Mouse (Mus musculus) midbrain, postnatal 0 days (tissue): Measurements from ENCODE around the gene Chd1l. TPM values are rescaled to one million over a fixed set of nuclear protein-coding genes. Genes with fewer than 3 reads are reported as not detected.

Experiments
- ATAC-seq: fragments of 200-750 bp; cut with Nextera tagmentation; 2 replicates; pipeline ENCODE4 v1.8.0; 2017; ENCODE audit warnings: moderate number of reproducible peaks, mild to moderate bottlenecking, moderate TSS enrichment, moderate library complexity; ENCODE audit not compliant: low FRiP score
- DNase-seq: peaks from one replicate; pipeline ENCODE4 v3.0.0-alpha.2; 2015; ENCODE audit warnings: low spot score
- H3K27ac ChIP-seq: fragments of 300-500 bp; sonication (generic); 2 replicates; pipeline ENCODE4 v1.5.1; 2014; ENCODE audit warnings: low read depth, mild to moderate bottlenecking, low read length, mixed read lengths
- H3K27me3 ChIP-seq: fragments of 300-500 bp; sonication (generic); 2 replicates; pipeline ENCODE4 v1.6.1; 2014; ENCODE audit warnings: low read length, control low read depth, mixed read lengths; ENCODE audit not compliant: insufficient read depth
- H3K36me3 ChIP-seq: fragments of 300-500 bp; sonication (generic); 2 replicates; pipeline ENCODE4 v1.6.1; 2014; ENCODE audit warnings: low read length, control low read depth, mixed read lengths; ENCODE audit not compliant: insufficient read depth
- H3K4me1 ChIP-seq: fragments of 300-500 bp; sonication (generic); 2 replicates; pipeline ENCODE4 v1.6.1; 2014; ENCODE audit warnings: mild to moderate bottlenecking, control low read depth, antibody characterized with exemption, low read length, mixed read lengths; ENCODE audit not compliant: insufficient read depth
- H3K4me2 ChIP-seq: fragments of 300-500 bp; sonication (generic); 2 replicates; pipeline ENCODE4 v1.6.1; 2014; ENCODE audit warnings: low read depth, mild to moderate bottlenecking, low read length, mixed read lengths; ENCODE audit not compliant: poor library complexity, severe bottlenecking
- H3K4me3 ChIP-seq: fragments of 300-500 bp; sonication (generic); 2 replicates; pipeline ENCODE4 v1.5.1; 2014; ENCODE audit warnings: low read depth, mild to moderate bottlenecking, low read length, moderate library complexity
- H3K9ac ChIP-seq: fragments of 300-500 bp; sonication (generic); replicated peaks from 2 replicates; pipeline ENCODE4 v1.6.1; 2014; ENCODE audit warnings: mild to moderate bottlenecking, low read length, moderate library complexity, mixed read lengths; ENCODE audit not compliant: poor library complexity, severe bottlenecking
- H3K9me3 ChIP-seq: fragments of 300-500 bp; sonication (generic); 2 replicates; pipeline ENCODE4 v1.6.1; 2016; ENCODE audit warnings: low read length, control low read depth
- CTCF ChIP-seq: IDR thresholded peaks from 2 replicates; pipeline ENCODE4 v1.5.1; 2016; ENCODE audit warnings: antibody characterized with exemption, mild to moderate bottlenecking
- WGBS: fragments of 180-500 bp; shearing (Covaris S2); extraction: QIAGEN DNeasy Blood & Tissue Kit; methylation state at CpG from one replicate; pipeline ENCODE4 v1.1.7; 2014; 5-methylcytosine and 5-hydroxymethylcytosine counted together
- polyA plus RNA-seq: library from polyadenylated mRNA; unstranded; fragments of >200 nt; fragmentation: Nextera tagmentation; extraction: Ambion mirVana; gene quantifications from 2 replicates; pipeline ENCODE4 v1.2.1, GENCODE M21; 2015
- total RNA-seq: library from RNA; depleted of rRNA; stranded (reverse); fragments of >200 nt; gene quantifications from 2 replicates; pipeline ENCODE4 v1.2.3, GENCODE M21; 2014

The Chd1l gene
- total and polyA plus RNA-seq, 2 experiments from 2014 or later = 5.9 to 6.9 TPM

DNA sequence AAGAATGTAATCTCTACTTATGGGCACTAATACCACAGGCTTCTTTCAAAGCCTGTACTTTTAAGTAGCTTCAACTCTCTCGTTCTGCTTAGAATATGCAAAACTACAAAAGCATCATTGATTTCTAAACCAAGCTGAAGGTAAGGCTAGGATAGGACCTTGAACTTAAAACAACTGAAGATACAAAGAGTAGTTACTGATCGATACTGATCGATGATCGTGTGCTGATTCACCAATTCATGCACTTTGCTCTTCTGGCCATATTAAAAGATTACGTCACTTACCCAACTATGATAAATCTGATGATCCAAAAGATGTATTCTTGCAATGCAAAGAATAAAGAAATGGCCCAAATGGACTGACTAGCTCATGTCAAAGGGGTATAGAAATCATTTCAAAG is 43.8 kb upstream of the Chd1l start:
- H3K27me3 ChIP-seq = no peaks in the 10 kb centered on the region
- no peaks in the 10 kb centered on the region for H3K36me3 ChIP-seq
- H3K9me3 ChIP-seq = no peaks in the 10 kb centered on the region
- H3K4me2 ChIP-seq = no peak overlapping the region
- H3K27ac ChIP-seq = no peak overlapping the region
- H3K4me1 ChIP-seq = no peaks in the 10 kb centered on the region
- 90% methylated on average over 5 of the region's 5 CpGs for WGBS
- DNase-seq (no peak), ATAC-seq (no peak)
- TF ChIP-seq CTCF = no peak
- no peak overlapping the region for H3K4me3 ChIP-seq
- H3K9ac ChIP-seq = no peak overlapping the region

DNA sequence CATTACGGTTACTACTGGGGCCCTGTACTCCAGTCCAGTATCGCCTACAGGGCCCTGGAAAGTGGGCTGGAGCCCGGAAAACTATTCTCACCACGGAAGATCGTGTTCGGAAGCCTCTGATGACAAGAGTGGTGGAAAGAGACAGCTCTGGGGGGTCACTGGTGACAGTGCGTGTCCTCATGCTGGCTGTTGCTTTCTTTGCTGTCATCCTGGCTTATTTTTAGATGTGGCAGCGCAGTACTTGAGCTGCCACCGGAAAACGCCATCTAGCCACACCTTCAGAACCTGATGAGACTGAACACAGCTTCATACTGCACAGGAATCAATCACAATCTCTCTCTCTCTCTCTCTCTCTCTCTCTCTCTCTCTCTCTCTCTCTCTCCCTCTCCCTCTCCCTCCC is 41.6 kb upstream of the Chd1l start:
- TF ChIP-seq CTCF = no peak
- H3K9ac ChIP-seq = no peak overlapping the region
- H3K27ac ChIP-seq = no peak overlapping the region
- H3K4me1 ChIP-seq = no peaks in the 10 kb centered on the region
- no peak for ATAC-seq
- no peaks in the 10 kb centered on the region for H3K9me3 ChIP-seq
- H3K4me3 ChIP-seq = no peak overlapping the region
- no peaks in the 10 kb centered on the region for H3K27me3 ChIP-seq
- no peak for DNase-seq
- 88% methylated on average over 10 of the region's 10 CpGs for WGBS
- H3K36me3 ChIP-seq = no peaks in the 10 kb centered on the region
- no peak overlapping the region for H3K4me2 ChIP-seq

DNA sequence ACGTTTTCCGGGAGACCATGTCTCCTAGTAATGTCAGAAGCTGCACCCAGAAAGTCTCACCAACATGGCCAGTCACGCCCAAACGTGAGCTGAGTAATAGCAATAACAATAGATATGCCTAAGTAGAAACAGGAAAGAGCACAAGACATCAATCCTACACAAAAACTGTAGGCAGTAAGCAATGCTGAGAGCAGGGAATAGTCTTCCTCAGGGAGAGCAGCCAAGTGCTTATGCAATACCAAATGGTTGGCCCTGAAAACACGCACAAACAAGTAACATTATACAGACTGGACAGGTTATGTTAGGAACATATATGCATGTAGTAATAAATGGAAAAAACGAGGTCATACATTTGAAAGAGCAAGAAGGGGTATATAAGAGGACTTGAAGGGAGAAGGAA is 39.5 kb upstream of the Chd1l start:
- H3K4me3 ChIP-seq = no peak overlapping the region
- no peak for TF ChIP-seq CTCF
- H3K9ac ChIP-seq = no peak overlapping the region
- H3K27ac ChIP-seq = no peak overlapping the region
- DNase-seq = no peak
- H3K36me3 ChIP-seq = no peaks in the 10 kb centered on the region
- ATAC-seq = no peak
- no peaks in the 10 kb centered on the region for H3K4me1 ChIP-seq
- no peaks in the 10 kb centered on the region for H3K27me3 ChIP-seq
- no peak overlapping the region for H3K4me2 ChIP-seq
- no peaks in the 10 kb centered on the region for H3K9me3 ChIP-seq
- WGBS = 84% methylated on average over 6 of the region's 6 CpGs

DNA sequence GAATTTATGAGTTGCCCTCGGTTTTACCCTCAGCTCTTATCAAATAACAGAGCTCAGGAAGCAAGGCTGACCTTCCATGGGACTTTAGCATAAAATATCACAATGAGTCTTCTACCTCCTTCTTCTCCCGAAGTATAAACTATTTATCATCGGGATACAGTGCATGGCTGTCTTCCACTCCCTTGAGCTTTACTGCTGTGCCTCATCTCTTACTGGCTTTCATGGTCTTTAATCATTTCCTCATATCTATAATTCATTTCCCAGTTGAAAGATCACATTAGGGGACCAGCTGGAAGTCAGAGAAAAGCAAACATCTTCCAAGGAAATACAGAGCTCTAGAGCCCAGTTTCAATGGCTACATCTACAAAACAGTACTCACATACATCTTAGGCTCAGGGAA is 39.0 kb upstream of the Chd1l start:
- H3K9me3 ChIP-seq = no peaks in the 10 kb centered on the region
- H3K9ac ChIP-seq = no peak overlapping the region
- H3K36me3 ChIP-seq = no peaks in the 10 kb centered on the region
- DNase-seq = no peak
- TF ChIP-seq CTCF = no peak
- WGBS = 80% methylated on average over 3 of the region's 3 CpGs
- H3K4me1 ChIP-seq = no peaks in the 10 kb centered on the region
- H3K4me3 ChIP-seq = no peak overlapping the region
- no peak for ATAC-seq
- no peak overlapping the region for H3K4me2 ChIP-seq
- no peaks in the 10 kb centered on the region for H3K27me3 ChIP-seq
- H3K27ac ChIP-seq = no peak overlapping the region

DNA sequence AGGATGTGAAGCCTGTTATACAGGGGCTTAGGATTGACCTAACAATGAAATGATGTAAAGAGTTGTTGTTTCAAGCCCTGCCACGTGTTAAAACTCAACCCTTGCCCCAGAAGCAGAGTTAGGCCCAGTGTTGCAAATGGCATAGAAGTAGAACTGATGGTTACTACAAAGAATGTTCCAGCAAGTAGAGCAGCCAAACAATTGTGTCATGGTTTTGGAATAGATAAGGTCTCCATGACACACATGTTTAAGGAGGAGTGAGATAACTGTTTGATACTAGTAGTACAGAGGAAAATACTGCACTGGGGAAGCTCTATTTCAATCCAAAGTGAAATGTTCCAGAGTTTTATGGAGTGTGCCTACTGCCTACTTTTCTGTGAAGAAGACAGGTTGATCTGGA is 38.5 kb upstream of the Chd1l start:
- DNase-seq (no peak), ATAC-seq (no peak)
- Histone ChIP-seq H3K36me3 (no peaks in the 10 kb centered on the region), H3K27ac (no peak overlapping the region), H3K27me3 (no peaks in the 10 kb centered on the region), H3K4me1 (no peaks in the 10 kb centered on the region), H3K9ac (no peak overlapping the region), H3K4me3 (no peak overlapping the region), H3K9me3 (no peaks in the 10 kb centered on the region), H3K4me2 (no peak overlapping the region)
- TF ChIP-seq CTCF = no peak
- 44% methylated on average over 1 of the region's 1 CpGs for WGBS

DNA sequence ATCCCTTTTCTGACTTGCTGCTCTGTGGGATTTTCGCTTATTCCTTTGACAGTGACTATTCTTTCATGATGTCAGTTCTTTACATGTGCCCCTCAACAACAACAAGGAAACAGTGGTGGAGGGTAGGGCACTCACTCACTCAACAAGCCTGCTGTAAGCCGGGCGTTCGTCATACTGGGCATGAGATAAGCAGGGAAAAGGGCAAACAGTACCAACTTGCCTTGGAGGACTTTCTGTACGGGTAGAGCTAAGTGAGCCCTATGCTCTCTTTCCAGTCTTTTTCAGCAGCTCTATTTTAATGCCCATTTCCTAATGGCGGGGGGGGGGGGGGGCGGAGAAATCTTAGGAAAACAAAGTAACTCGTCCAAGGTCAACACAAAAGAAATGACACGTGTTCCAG is 32.0 kb upstream of the Chd1l start:
- Histone ChIP-seq H3K4me3 (no peak overlapping the region), H3K27me3 (no peaks in the 10 kb centered on the region), H3K9ac (no peak overlapping the region), H3K27ac (no peak overlapping the region), H3K36me3 (no peaks in the 10 kb centered on the region), H3K4me2 (no peak overlapping the region), H3K9me3 (no peaks in the 10 kb centered on the region), H3K4me1 (no peaks in the 10 kb centered on the region)
- 89% methylated on average over 8 of the region's 9 CpGs for WGBS
- no peak for ATAC-seq
- no peak for TF ChIP-seq CTCF
- no peak for DNase-seq

DNA sequence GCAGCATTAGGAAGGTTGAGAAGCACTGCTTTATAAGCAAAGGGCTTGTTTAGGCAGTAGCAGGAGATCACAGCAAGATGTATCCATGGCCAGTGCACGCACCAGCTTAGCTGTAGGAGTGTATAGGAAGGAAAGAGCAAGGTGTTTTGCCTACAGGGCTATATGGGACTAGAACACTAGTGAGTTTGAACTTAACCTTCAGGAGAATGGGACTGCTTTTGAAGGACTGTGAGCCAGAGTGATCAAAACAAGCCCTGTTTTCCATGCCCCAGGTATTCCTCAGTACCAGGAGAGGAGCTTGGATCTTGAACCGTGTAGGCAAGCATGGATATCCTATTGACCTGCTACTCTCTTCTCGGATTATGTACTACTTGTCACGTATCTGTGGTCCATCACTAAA is 31.4 kb upstream of the Chd1l start:
- ATAC-seq = no peak
- Histone ChIP-seq H3K36me3 (no peaks in the 10 kb centered on the region), H3K27ac (no peak overlapping the region), H3K4me1 (no peaks in the 10 kb centered on the region), H3K9me3 (no peaks in the 10 kb centered on the region), H3K4me2 (no peak overlapping the region), H3K4me3 (no peak overlapping the region), H3K9ac (no peak overlapping the region), H3K27me3 (no peaks in the 10 kb centered on the region)
- TF ChIP-seq CTCF = no peak
- DNase-seq = no peak
- 91% methylated on average over 4 of the region's 4 CpGs for WGBS
